Mouse (Mus musculus): ENCODE data around the gene Gm49450.

DNA sequence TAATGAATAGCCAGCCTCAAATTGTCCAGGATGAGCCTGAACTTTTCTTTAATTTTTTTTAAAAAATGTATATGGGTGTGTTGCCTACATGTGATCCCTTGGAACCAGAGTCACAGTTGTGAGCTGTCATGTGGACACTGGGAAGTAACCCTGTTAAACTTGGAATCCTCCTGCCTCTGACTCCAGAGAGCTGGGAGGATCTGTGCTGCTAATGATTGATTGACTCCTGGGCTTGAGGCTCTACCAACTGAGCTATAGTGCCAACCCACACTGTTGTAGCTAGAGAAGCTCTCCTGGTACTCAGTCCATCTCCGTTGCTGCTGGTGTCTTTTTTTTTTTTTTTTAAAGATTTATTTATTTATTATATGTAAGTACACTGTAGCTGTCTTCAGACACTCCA lies 69.2 kb downstream of the Gm49450 start:
- TF ChIP-seq USF1 (IDR thresholded peaks at IDR 0.05; ENCODE audit: low read depth) (no peak), CTCF (IDR thresholded peaks at IDR 0.05; ENCODE audit: control insufficient read depth, insufficient read depth, insufficient read length) (no peak), MAX (IDR thresholded peaks at IDR 0.05) (no peak), CEBPB (IDR thresholded peaks at IDR 0.05; ENCODE audit: low read depth) (no peak), MYOD1 (IDR thresholded peaks at IDR 0.05; ENCODE audit: control insufficient read depth, insufficient read length, low read depth) (no peak)
